In the genomic region with DNA sequence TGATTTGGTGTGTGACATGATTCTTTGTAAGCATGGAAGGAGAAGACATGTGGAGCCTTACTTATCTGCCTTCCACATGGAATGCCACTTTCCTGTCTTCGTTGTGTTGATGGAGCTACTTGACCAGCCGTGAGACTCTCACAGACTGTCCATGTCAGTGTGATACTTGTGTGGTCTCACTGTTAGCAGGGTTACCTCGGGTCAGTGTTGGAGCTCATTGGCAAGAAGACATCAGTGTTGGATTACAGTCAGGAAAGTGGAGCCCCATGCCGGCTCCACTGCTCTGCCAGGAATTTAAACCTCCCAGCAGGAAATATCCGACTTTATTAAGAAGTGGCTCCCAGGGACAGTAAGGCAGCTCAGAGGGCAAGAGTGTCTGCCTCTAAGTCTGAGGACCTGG, we compare ENCODE assay signal across 11 mouse cellular contexts.
DNase-seq lines count a peak whose midpoint lies in the region; ATAC-seq and TF ChIP-seq lines count a peak whose summit lies in the region.
"Had no signal": no experiment of that assay in that cellular context is flagged by ENCODE, and none has a peak within 500 bp of the region (broad histone marks: within the 10 kb centered on the region; RNA-seq: fewer than 3 reads in every experiment).

No protein-coding gene starts in this region.

- no peak for DNase-seq in spleen, adult 2 months (ENCODE audit: low read depth in 1 of 2, low spot score in 2 of 2)
- no peak for DNase-seq in spleen, postnatal 14 days (ENCODE audit: low spot score in 2 of 2)
- peak; percentile 39 for DNase-seq in embryo, embryonic 10.5 days (ENCODE audit: low spot score)
- peak; percentile 34 for DNase-seq in mesoderm, embryonic 11.5 days (ENCODE audit: low read depth, low spot score)
- DNase-seq in urinary bladder, adult 2 months (ENCODE audit: low spot score): no peak
- no peak for DNase-seq in ovary, postnatal 14 days (ENCODE audit: low spot score)
- DNase-seq: kidney, postnatal 4 days; right cerebral cortex, postnatal 14 days; thymus, postnatal 25 days had no signal

- H3K9ac ChIP-seq in heart, embryonic 12.5 days: 0 out of 2 replicates have a peak overlapping the region, but pooled peaks have one; percentile 41
- H3K9ac ChIP-seq: midbrain, embryonic 12.5 days had no signal

- WGBS in spleen, adult 2 months: 77% methylated on average over 5 of the region's 5 CpGs
- WGBS in heart, embryonic 12.5 days: 32% methylated on average over 5 of the region's 5 CpGs

- no peak overlapping the region; the same call in 1 of the 2 replicates for H3K4me3 ChIP-seq in spleen, adult 2 months (ENCODE audit: extremely low read depth, insufficient read depth, insufficient read length)
- H3K4me3 ChIP-seq in heart, embryonic 12.5 days: peak overlapping the region; percentile 28
- H3K4me3 ChIP-seq: midbrain, embryonic 12.5 days had no signal

- H3K27ac ChIP-seq in spleen, adult 2 months (ENCODE audit: insufficient read depth, low read length): peak overlapping the region; percentile 6; the same call in 1 of the 2 replicates
- peak overlapping the region; percentile 66 for H3K27ac ChIP-seq in heart, embryonic 12.5 days (ENCODE audit: poor library complexity, severe bottlenecking)
- H3K27ac ChIP-seq: midbrain, embryonic 12.5 days had no signal

- TF ChIP-seq CTCF in spleen, adult 2 months (IDR thresholded peaks at IDR 0.05; ENCODE audit: extremely low read depth, insufficient read depth, insufficient read length, insufficient replicate concordance): no peak

- H3K9me3 ChIP-seq in heart, embryonic 12.5 days (replicated peaks): no peaks in the 10 kb centered on the region
- H3K9me3 ChIP-seq: midbrain, embryonic 12.5 days had no signal

- no peak for TF ChIP-seq POLR2A in spleen, adult 2 months (IDR thresholded peaks at IDR 0.05; ENCODE audit: low read depth, low read length)

- H3K4me1 ChIP-seq in spleen, adult 2 months (ENCODE audit: control insufficient read depth, insufficient read depth, insufficient read length): no peaks in the 10 kb centered on the region
- H3K4me1 ChIP-seq in heart, embryonic 12.5 days (replicated peaks): peaks cover 10% of the 10 kb centered on the region
- H3K4me1 ChIP-seq: midbrain, embryonic 12.5 days had no signal

- peak overlapping the region; percentile 21; the same call in 1 of the 2 replicates for H3K4me2 ChIP-seq in heart, embryonic 12.5 days
- H3K4me2 ChIP-seq: midbrain, embryonic 12.5 days had no signal

- peak; percentile 49 for ATAC-seq in heart, embryonic 12.5 days (ENCODE audit: insufficient number of reproducible peaks, low FRiP score)

- H3K27me3 ChIP-seq in spleen, adult 2 months (ENCODE audit: control insufficient read depth, insufficient read depth, low read length): no peaks in the 10 kb centered on the region
- H3K27me3 ChIP-seq in heart, embryonic 12.5 days (replicated peaks): no peaks in the 10 kb centered on the region
- H3K27me3 ChIP-seq: midbrain, embryonic 12.5 days had no signal

- H3K36me3 ChIP-seq in spleen, adult 2 months (ENCODE audit: control insufficient read depth, insufficient read depth, low read length): no peaks in the 10 kb centered on the region
- peaks cover 59% of the 10 kb centered on the region for H3K36me3 ChIP-seq in heart, embryonic 12.5 days

Comparison
In these comparisons a context has a peak if more than half of its experiments do, and no peak if none do; other contexts are left out.
1. DNase-seq: peak in embryo, embryonic 10.5 days (single experiment) and mesoderm, embryonic 11.5 days (single experiment); none in spleen, adult 2 months (0 of 2), spleen, postnatal 14 days (0 of 2), urinary bladder, adult 2 months (single experiment) and ovary, postnatal 14 days (single experiment).